Comparison of ENCODE assay signal across 9 mouse cellular contexts in the genomic region with DNA sequence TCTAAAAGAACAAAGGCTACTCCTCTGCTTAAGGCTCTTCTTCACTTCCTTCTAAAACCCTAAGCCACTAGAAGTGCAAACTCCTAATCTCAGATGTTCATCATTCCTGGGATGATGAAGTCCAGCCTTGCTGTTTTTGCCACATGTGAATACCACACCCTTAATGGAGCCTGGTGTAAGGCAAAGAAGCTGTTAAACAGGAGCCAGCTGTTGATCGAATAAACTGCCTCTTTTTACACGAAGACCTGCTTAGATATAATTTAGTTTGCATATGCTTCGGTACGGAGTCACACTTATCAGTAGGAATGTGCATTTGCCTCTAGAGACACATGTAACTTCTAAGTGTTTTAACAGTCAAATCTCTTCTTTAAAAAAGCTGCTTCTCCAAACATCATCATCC. TPM values are rescaled to one million over a fixed set of nuclear protein-coding genes. Genes with fewer than 3 reads are reported as not detected.
A peak's percentile ranks its signal among the peaks of the same experiment; 100 is the strongest.
DNase-seq lines count a peak whose midpoint lies in the region; ATAC-seq and TF ChIP-seq lines count a peak whose summit lies in the region.
"Had no signal": no experiment of that assay in that cellular context is flagged by ENCODE, and none has a peak within 500 bp of the region (broad histone marks: within the 10 kb centered on the region; RNA-seq: fewer than 3 reads in every experiment).

No protein-coding gene starts in this region.

- H3K4me2 ChIP-seq in heart, embryonic 13.5 days = peak overlapping the region; percentile 86
- H3K4me2 ChIP-seq in embryonic facial prominence, embryonic 13.5 days = peak overlapping the region; percentile 94
- H3K4me2 ChIP-seq in intestine, postnatal 0 days (replicated peaks; ENCODE audit: low read depth) = peak overlapping the region; percentile 90; the same call in 1 of the 2 replicates

- peaks cover 33% of the 10 kb centered on the region for H3K79me2 ChIP-seq in MEL (ENCODE audit: control insufficient read depth, insufficient read depth, low read length, poor library complexity)

- 39% methylated on average over 4 of the region's 4 CpGs for WGBS in heart, embryonic 13.5 days
- WGBS in embryonic facial prominence, embryonic 13.5 days = 44% methylated on average over 4 of the region's 4 CpGs
- 50% methylated on average over 4 of the region's 4 CpGs for WGBS in intestine, postnatal 0 days

- no peak for TF ChIP-seq POLR2A in MEL (IDR thresholded peaks at IDR 0.05; ENCODE audit: control insufficient read depth in 1 of 2, insufficient read depth in 1 of 2, low read depth in 1 of 2, low read length in 2 of 2, poor library complexity in 1 of 2)

- intact Hi-C loops in heart, postnatal 36 days (cut with DNase I) = loop anchor here (5.0 to 10.0 kb wide), 3 partner anchors 40 to 312 kb away; no protein-coding TSS in a partner anchor
- intact Hi-C loops in gastrocnemius, postnatal 36 days (cut with DNase I) = loop anchor here (5.0 kb wide), 1 partner anchor 130 kb away; no protein-coding TSS in a partner anchor

- no peak overlapping the region for H3K27ac ChIP-seq in heart, embryonic 13.5 days (replicated peaks)
- H3K27ac ChIP-seq in MEL (ENCODE audit: control insufficient read depth, low read depth, low read length) = peak overlapping the region; percentile 39; the same call in 1 of the 2 replicates
- no peak overlapping the region for H3K27ac ChIP-seq in embryonic facial prominence, embryonic 13.5 days
- no peak overlapping the region for H3K27ac ChIP-seq in intestine, postnatal 0 days (ENCODE audit: low read depth, low read length)

- 0 out of 2 replicates have a peak overlapping the region, but pooled peaks have one; percentile 15 for H3K9ac ChIP-seq in heart, embryonic 13.5 days
- H3K9ac ChIP-seq in MEL (ENCODE audit: control insufficient read depth, low read depth, low read length, poor library complexity, severe bottlenecking) = peak overlapping the region; percentile 16
- no peak overlapping the region for H3K9ac ChIP-seq in embryonic facial prominence, embryonic 13.5 days
- H3K9ac ChIP-seq in intestine, postnatal 0 days (ENCODE audit: low read depth, low read length) = no peak overlapping the region

- peaks cover 54% of the 10 kb centered on the region for H3K4me1 ChIP-seq in heart, embryonic 13.5 days
- peaks cover 22 to 47% of the 10 kb centered on the region in 2 experiments for H3K4me1 ChIP-seq in MEL (ENCODE audit: control insufficient read depth in 1 of 2, insufficient read depth in 2 of 2, low read length in 2 of 2)
- peaks cover 23% of the 10 kb centered on the region for H3K4me1 ChIP-seq in embryonic facial prominence, embryonic 13.5 days
- H3K4me1 ChIP-seq in intestine, postnatal 0 days (replicated peaks; ENCODE audit: control insufficient read depth, insufficient read depth, low read length) = peaks cover 5% of the 10 kb centered on the region; the same call in 1 of the 2 replicates

- ATAC-seq in heart, embryonic 13.5 days (ENCODE audit: extremely low read depth, insufficient number of reproducible peaks, low FRiP score, low TSS enrichment) = no peak
- ATAC-seq in embryonic facial prominence, embryonic 13.5 days (ENCODE audit: insufficient number of reproducible peaks, insufficient read depth, low FRiP score, low TSS enrichment, low read depth) = no peak
- ATAC-seq in intestine, postnatal 0 days = no peak
- no peak for ATAC-seq in activated CD4-positive, CD25-positive, alpha-beta regulatory T cell, adult 4 months

- TF ChIP-seq CTCF in MEL (IDR thresholded peaks at IDR 0.05 in 2 of 3, conservative IDR thresholded peaks at IDR 0.05 in 1 of 3; ENCODE audit: control insufficient read depth in 1 of 3, insufficient read depth in 1 of 3, low read depth in 2 of 3, low read length in 3 of 3, poor library complexity in 1 of 3, severe bottlenecking in 1 of 3) = no peak
- no peak for TF ChIP-seq CTCF in intestine, postnatal 0 days (IDR thresholded peaks at IDR 0.05; ENCODE audit: low read depth)

- H3K27me3 ChIP-seq in heart, embryonic 13.5 days (replicated peaks) = 0 out of 2 replicates have a peak, but pooled peaks cover 6% of the 10 kb centered on the region
- H3K27me3 ChIP-seq in MEL (ENCODE audit: control insufficient read depth in 1 of 2, insufficient read depth in 2 of 2, low read length in 2 of 2) = no peaks in the 10 kb centered on the region
- peaks cover 24% of the 10 kb centered on the region for H3K27me3 ChIP-seq in embryonic facial prominence, embryonic 13.5 days
- H3K27me3 ChIP-seq in intestine, postnatal 0 days (replicated peaks; ENCODE audit: control insufficient read depth, insufficient read depth, low read length) = peaks cover 25% of the 10 kb centered on the region; the same call in 1 of the 2 replicates

- TF ChIP-seq RAD21 in MEL (IDR thresholded peaks at IDR 0.05; ENCODE audit: low read depth, low read length) = no peak

- no peaks in the 10 kb centered on the region for H3K36me3 ChIP-seq in heart, embryonic 13.5 days
- peaks cover 0 to 48% of the 10 kb centered on the region in 2 experiments; a peak in 2 of 4 replicates for H3K36me3 ChIP-seq in MEL (ENCODE audit: control insufficient read depth in 1 of 2, insufficient read depth in 2 of 2, low read length in 2 of 2)
- H3K36me3 ChIP-seq in embryonic facial prominence, embryonic 13.5 days = no peaks in the 10 kb centered on the region
- no peaks in the 10 kb centered on the region for H3K36me3 ChIP-seq in intestine, postnatal 0 days (ENCODE audit: control insufficient read depth, insufficient read depth)
- H3K36me3 ChIP-seq: G1E had no signal

- DNase-seq in heart, postnatal 36 days = no peak
- peak; percentile 63 for DNase-seq in MEL (ENCODE audit: low read depth, low spot score)
- DNase-seq in thymus, postnatal 25 days = no peak
- no peak for DNase-seq in gastrocnemius, postnatal 36 days

- TF ChIP-seq EP300 in MEL (IDR thresholded peaks at IDR 0.05; ENCODE audit: low read depth in 1 of 2, low read length in 2 of 2) = peak; percentile 44 to 54; a peak in 3 of 4 replicates

- H3K4me3 ChIP-seq in heart, embryonic 13.5 days = peak overlapping the region; percentile 79
- H3K4me3 ChIP-seq in MEL (ENCODE audit: control insufficient read depth in 1 of 2, insufficient read depth in 1 of 2, low read depth in 2 of 2, low read length in 2 of 2) = peak overlapping the region in 1 of 2 experiments; percentile 70; a peak in 3 of 4 replicates
- no peak overlapping the region for H3K4me3 ChIP-seq in embryonic facial prominence, embryonic 13.5 days
- H3K4me3 ChIP-seq in intestine, postnatal 0 days (ENCODE audit: low read depth, low read length) = no peak overlapping the region

- no peaks in the 10 kb centered on the region for H3K9me3 ChIP-seq in heart, embryonic 13.5 days
- H3K9me3 ChIP-seq in MEL (replicated peaks; ENCODE audit: insufficient read depth, low read length) = no peaks in the 10 kb centered on the region
- no peaks in the 10 kb centered on the region for H3K9me3 ChIP-seq in embryonic facial prominence, embryonic 13.5 days
- H3K9me3 ChIP-seq in intestine, postnatal 0 days (ENCODE audit: control insufficient read depth) = no peaks in the 10 kb centered on the region

TF ChIP-seq in MEL, 35 proteins besides CTCF, POLR2A, EP300 and RAD21:
- TF ChIP-seq MYC (IDR thresholded peaks at IDR 0.05; ENCODE audit: low read depth, low read length) = peak; percentile 49; the same call in 1 of the 2 replicates
- peak; percentile 19 for TF ChIP-seq MXI1 (IDR thresholded peaks at IDR 0.05; ENCODE audit: low read depth, low read length)
- no peak for TF ChIP-seq TBP (IDR thresholded peaks at IDR 0.05; ENCODE audit: low read depth, low read length)
- TF ChIP-seq MYB (IDR thresholded peaks at IDR 0.05; ENCODE audit: low read depth, low read length) = peak; percentile 48; the same call in 1 of the 2 replicates
- 0 out of 2 replicates have a peak, but pooled peaks have one; percentile 39 for TF ChIP-seq GATA1 (IDR thresholded peaks at IDR 0.05; ENCODE audit: low read depth, low read length)
- peak; percentile 72 for TF ChIP-seq ETS1 (IDR thresholded peaks at IDR 0.05; ENCODE audit: low read depth, low read length)
- peak; percentile 43; the same call in 1 of the 2 replicates for TF ChIP-seq SIN3A (IDR thresholded peaks at IDR 0.05; ENCODE audit: low read length)
- TF ChIP-seq MAX (IDR thresholded peaks at IDR 0.05; ENCODE audit: low read length) = peak; percentile 53; the same call in 1 of the 2 replicates
- no peak for TF ChIP-seq USF2 (IDR thresholded peaks at IDR 0.05; ENCODE audit: borderline replicate concordance in 1 of 2, insufficient read depth in 1 of 2, low read depth in 1 of 2, low read length in 2 of 2)

RNA-seq across cellular contexts. Expression of gene Slco3a1, which starts 2.0 kb away (rescaled TPM):
- polyA plus RNA-seq in heart, embryonic 13.5 days (2015; fragmentation: Nextera tagmentation; extraction: Ambion mirVana) = 19.5 and 22.5 TPM in 2 replicates
- total RNA-seq in heart, postnatal 36 days (2021) = 100 to 1,000 TPM; 105 to 116 TPM
- total RNA-seq in MEL (2012; rRNA removed) = 17.6 and 18.0 TPM in 2 replicates
- polyA plus RNA-seq in MEL (2012; ENCODE audit: insufficient read depth in 1 of 2, insufficient read length in 2 of 2, low read depth in 1 of 2, low replicate concordance in 2 of 2, missing spikeins in 1 of 2) = 10 to 100 TPM in 1 of 2 experiments, not detected in 1; 20.9 TPM
- 11.3 and 11.6 TPM in 2 replicates for polyA plus RNA-seq in embryonic facial prominence, embryonic 13.5 days (2015; fragmentation: Nextera tagmentation; extraction: Ambion mirVana)
- polyA plus RNA-seq in intestine, postnatal 0 days (2015; fragmentation: Nextera tagmentation; extraction: Ambion mirVana) = 7.4 and 8.1 TPM in 2 replicates
- polyA plus RNA-seq in activated CD4-positive, CD25-positive, alpha-beta regulatory T cell, adult 4 months (2017; shearing (Covaris generic)) = 10 to 100 TPM; 14.6 to 16.7 TPM
- 10 to 100 TPM; 56.9 to 64.7 TPM for total RNA-seq in gastrocnemius, postnatal 36 days (2021)
- polyA plus RNA-seq: G1E had no signal

Comparison
In these comparisons a context has a peak if more than half of its experiments do, and no peak if none do; other contexts are left out.
1. H3K9ac ChIP-seq: peak in heart, embryonic 13.5 days (single experiment) and MEL (single experiment); none in embryonic facial prominence, embryonic 13.5 days (single experiment) and intestine, postnatal 0 days (single experiment).
2. Peak in every context shown above with its lines, with median percentiles within 50 percentile points of each other: H3K4me2 ChIP-seq.